Mouse (Mus musculus): ENCODE data around the gene Tmem60. TPM values are rescaled to one million over a fixed set of nuclear protein-coding genes. Genes with fewer than 3 reads are reported as not detected.

Gene Tmem60
- total RNA-seq (2022) = 10 to 100 TPM; 19.8 to 25.7 (median 22.4) TPM

DNA sequence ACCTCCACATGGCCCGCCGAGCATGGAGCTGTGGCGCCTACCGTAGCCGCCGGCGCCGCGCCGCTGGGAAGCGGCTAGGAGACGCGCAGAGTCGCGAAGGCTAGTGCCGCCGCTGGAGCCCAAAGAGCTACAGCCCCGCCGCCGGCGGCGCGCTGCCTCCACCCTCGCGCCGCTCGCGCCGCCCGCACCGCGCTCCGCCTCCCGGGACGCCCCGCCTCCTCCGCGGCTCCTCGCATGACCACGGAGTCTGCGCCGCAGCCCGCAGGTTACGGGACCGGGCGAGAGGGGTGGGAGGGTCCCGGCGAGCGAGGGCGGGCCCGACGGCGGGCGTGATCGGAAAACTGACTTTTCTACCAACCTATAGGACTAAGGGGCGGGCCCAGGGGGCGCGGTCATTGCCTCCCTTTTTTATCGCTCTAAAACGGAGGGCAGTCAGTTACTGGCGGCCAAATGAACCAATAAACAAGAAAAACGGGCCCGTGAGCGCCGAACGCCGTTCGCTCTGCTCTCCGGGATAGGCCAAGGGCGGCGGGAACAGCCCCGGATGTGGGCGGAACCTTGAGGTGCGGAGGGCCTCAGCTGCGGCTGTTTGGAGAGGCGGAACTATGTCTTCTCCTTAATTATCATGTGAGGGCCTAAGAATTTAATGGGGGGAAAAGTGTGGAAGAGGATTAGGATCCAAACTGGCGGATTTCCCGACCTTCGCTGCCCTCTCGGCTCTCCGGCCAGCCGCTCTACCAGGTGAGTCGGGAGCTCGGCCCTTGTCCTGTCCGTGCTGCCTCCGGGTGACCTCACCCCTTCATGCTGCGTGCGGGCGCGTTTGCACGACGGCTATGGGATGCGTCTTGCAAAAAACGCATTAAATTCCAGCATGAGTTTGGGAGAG is at the start of gene Tmem60, which contains the start of gene Phtf2:
TSS of gene Tmem60 (plus strand) at position 277 of the 886 bp plus-strand sequence.
TSS of gene Phtf2 (minus strand) at position 210 of the 886 bp plus-strand sequence.
- peak; percentile 97 to 98 for DNase-seq (ENCODE audit: low spot score in 2 of 2)

DNA sequence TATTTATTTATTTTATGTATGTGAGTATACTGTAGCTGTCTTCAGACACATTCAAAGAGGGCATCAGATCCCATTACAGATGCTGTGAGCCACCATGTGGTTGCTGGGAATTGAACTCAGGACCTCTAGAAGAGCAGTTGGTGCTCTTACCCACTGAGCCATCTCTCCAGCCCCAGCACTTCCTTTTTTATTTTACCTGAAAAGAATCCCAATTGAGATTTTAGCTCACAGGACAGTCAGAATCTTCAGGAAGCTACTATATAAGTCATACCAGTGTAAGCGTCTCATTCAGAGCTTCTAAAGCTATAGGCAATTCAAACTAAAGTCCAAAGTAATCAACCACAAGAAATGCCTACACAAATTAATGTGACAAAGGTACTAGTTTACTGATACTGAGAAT is 47.6 kb upstream of the Tmem60 start:
- DNase-seq (ENCODE audit: low spot score in 2 of 2) = no peak

- DNase-seq (ENCODE audit: low spot score in 2 of 2) = no peak
These were observed 44.9 kb upstream of the Tmem60 start for GRCm38 (mm10) chr5:20837082-20837481.

DNA sequence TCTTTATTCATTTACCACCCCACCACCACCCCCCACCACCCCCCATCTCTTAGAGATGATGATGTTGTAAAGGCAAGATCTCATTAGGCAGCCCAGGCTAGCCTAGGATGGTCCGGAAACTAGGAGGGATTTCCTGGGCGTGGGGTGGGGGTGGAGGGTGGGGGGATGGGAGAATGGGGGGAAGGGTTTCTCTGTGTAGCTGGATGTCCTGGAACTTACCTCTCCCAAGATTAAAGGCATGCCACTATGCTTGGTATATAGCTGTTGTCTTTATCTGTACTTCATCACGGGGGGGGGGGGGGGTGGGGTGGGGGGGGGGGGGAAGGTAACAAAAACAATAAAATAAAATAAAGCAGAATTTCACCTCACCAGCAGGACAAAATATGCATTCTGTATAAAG is 38.6 kb upstream of the Tmem60 start:
- DNase-seq (ENCODE audit: low spot score in 2 of 2) = no peak

DNA sequence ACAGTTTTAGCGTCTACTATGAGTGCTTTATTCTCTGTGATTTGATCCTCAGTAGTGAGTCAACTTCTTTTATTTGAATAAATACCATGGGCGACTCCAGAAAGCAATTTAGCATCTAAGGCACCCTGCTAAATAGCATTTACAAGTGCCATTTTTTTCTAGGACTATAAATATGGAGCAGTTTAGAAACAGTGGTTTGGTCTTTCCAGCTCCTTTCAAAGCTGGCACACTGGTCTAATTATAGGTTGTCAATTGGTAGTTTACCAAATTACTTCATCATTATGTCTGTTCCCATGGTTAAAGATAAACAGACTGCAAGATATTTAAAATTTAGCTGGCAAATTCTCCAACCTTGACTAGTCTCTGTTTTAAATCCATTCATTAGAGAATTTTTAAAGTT is 38.2 kb upstream of the Tmem60 start:
- DNase-seq (ENCODE audit: low spot score in 2 of 2) = no peak

- DNase-seq (ENCODE audit: low spot score in 2 of 2) = no peak
These were observed 35.0 kb upstream of the Tmem60 start for GRCm38 (mm10) chr5:20847010-20847409.

DNA sequence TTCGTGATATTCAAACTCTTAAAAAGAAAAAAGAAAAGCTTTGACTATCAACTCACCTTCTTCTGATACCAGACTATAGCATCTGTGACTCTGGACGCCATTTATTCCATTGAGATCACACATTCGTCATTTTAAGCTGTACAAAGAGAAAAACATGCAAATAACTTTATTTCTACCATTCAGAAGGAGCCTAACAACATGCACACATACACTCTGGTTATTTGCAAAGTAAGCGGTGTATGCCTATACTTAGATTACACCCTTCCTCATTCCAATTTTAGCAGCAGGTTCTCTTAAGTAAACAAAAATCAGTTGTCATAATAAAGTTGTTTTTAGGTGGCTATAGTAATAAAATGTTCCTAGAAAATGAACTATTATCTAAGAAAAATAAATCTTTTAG is 26.9 kb upstream of the Tmem60 start:
- DNase-seq (ENCODE audit: low spot score in 2 of 2) = no peak

DNA sequence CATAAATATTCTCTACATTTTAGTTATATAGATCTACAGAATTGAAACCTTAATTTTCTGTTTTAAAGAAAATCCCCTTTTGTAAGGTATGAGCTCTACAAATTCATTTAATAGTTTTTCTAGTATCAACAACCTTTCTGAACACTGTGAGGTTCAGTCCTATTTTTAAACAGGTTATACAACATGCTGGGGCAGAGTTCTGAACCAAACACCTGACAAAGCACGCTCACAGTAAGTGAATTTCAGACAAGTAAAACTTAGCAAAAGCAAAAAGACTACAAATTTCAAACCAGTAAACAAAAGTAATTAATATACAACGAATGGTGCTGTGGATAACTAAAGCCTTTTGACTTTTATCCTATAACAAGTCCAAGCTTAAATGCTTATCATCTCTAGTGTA is 23.6 kb upstream of the Tmem60 start:
- no peak for DNase-seq (ENCODE audit: low spot score in 2 of 2)

- no peak for DNase-seq (ENCODE audit: low spot score in 2 of 2)
These were observed 21.4 kb upstream of the Tmem60 start for GRCm38 (mm10) chr5:20860565-20860964.

- DNase-seq (ENCODE audit: low spot score in 2 of 2) = no peak
These were observed 20.1 kb upstream of the Tmem60 start for GRCm38 (mm10) chr5:20861901-20862300.

- DNase-seq (ENCODE audit: low spot score in 2 of 2) = no peak
These were observed 17.6 kb upstream of the Tmem60 start for GRCm38 (mm10) chr5:20864216-20864969.

- DNase-seq (ENCODE audit: low spot score in 2 of 2) = no peak
These were observed 16.7 kb upstream of the Tmem60 start for GRCm38 (mm10) chr5:20865193-20865755.

GRCm38 (mm10) chr5:20873146-20873545 is 8.8 kb upstream of the Tmem60 start:
- no peak for DNase-seq (ENCODE audit: low spot score in 2 of 2)

DNA sequence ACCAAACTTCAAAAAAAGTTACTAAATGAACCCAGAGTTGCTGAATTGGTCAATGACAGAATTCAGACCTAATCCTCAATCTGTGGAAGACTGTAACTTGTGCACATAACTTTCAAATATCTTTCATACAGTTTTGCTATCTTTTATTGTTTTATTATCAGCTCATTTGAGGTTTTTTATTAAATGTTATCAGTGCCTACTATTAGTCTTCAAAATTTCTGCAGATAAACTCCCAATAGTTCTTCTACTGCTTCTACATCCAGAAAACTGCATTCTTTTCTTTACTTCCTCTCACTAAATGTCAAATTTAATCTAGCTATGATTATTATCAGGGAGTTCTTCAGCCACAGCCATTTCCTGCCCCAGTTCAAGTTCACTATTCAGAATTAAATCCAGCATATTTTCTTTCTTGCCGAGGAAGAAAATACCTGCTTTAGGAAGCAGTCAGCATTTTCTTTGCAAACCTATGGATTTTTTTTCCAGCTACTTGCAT is 5.0 kb upstream of the Tmem60 start:
- DNase-seq (ENCODE audit: low spot score in 2 of 2) = no peak

- no peak for DNase-seq (ENCODE audit: low spot score in 2 of 2)
These were observed 1.6 kb upstream of the Tmem60 start for GRCm38 (mm10) chr5:20880386-20880785.

DNA sequence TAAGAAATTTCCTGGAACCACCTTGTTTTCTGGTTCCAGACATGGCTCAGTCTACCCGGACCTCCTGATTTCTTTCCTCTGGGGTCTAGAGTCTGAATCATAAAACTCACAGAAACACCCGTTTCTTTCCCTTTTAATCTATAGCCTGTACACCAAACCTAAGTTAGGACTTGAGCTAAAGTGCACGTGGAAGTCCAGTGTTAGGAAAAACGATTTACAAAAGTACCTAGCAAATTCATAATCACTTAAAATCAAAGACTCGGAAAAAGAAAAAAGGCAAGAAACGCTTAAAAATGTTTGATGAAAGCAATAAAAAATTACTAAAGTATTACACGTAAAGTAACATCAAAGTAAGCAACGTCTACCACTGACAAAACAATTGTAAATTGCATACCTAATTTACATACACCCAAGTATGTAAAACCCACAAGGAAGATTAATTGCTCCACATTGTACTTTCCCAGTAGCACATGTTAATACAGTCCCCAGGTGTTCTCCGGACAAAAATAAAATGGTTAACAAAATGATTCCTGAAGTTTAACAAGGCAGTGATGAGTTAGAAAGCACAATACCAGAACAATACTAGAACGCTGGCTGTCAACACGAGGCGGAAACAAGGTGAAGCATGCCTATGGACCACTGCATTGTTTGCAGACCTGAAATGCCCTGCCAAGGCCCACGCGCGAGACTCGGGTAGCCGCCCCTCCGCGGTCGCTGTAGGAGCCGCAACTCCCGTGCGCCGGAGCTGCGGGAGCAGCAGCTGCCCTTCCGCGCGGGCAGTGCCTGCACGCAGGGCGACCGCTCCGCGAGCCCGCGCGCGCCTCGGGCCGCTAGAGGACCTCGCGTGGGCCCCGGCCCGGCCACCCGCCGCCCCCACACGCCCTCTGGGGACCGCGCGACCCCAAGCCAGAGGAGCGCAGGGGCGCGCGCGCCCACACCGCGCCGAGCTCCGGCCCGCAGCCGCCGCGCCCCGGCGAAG is 905 bp upstream of the Tmem60 start:
- peak; percentile 26 to 51 for DNase-seq (ENCODE audit: low spot score in 2 of 2)

DNA sequence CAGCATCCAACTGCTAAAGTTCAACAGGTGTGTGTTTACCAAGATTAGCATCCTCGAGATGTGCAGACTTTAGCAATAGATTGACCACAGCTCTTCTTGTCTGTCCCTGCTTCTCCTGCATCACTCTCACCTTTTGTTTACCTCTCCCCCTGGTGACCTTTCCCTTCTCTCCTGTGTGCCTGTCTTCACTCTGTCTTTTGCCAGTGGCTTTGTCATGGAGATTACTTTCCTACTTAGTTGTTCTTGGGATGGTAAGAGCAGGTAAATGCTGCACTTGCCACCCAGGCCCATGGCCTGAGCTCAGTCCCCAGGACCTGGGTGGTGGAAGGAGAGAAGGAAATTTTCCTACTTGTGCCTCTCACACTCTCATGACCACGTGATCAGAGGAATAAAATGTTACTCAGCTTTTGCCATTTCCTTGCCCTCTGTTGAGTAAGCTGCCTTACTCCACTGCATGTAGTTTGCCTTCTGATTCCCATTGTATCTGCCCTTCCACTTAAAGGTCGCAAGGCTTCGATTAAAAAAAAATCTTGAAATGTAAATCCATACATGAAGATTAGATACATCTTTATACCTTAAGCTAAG is 2.1 kb downstream of the Tmem60 start:
- no peak for DNase-seq (ENCODE audit: low spot score in 2 of 2)

DNA sequence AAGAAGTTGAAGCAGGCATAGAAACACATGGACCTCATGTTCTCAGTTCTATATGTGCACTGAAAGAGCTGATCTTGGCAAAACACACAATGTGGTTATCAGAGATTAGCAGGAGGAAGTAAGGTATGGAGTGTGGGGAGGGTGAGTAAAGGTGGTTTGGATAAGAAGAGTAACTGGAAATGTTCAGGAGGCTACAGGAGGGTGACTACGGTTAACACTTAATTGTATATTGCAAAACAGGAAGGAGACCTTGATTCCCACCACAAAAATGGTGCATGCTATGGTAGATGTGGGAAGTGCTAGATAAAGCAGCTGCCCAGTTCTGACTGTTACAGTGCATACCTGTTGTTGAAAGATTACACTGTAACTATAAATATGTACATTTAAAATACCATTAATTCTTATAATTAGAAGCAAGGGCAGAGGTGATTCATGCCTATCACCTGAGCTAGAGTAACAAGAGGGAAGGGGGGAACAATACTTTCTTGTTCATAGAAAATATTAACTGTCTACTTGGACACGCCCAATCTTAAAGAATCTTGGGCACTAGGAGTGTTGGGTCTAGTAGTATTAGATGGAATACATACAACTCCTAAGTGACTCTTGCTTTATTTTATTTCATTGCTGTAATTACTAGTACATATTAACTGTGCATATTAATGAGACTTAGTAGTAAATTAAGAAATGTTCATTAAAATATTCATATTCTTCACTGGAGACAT is 15.6 kb downstream of the Tmem60 start:
- DNase-seq (ENCODE audit: low spot score in 2 of 2) = no peak

GRCm38 (mm10) chr5:20904647-20905046 is 22.7 kb downstream of the Tmem60 start:
- DNase-seq (ENCODE audit: low spot score in 2 of 2) = no peak

DNA sequence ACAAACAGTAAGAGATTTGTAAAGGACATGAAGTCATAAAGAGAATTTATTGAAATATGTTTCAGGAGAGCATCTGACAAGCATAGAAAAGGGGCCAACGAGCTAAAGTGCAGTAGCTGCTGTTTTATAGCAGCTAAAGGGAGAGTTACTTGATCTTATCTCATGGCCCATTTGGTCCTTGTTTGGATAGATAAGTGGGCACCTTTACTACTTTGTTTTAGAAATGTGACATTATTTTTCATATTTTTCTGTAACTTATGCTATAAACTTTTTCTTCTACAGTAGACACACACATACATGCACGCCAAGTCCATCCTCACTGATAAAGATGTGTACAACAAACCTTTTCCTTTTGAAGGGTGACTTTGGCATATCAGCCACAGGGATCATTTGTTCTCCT is 23.4 kb downstream of the Tmem60 start:
- DNase-seq (ENCODE audit: low spot score in 2 of 2) = no peak
